Mouse (Mus musculus) ES-E14 (cell line): ENCODE data around the gene Plekhg2. TPM values are rescaled to one million over a fixed set of nuclear protein-coding genes. Genes with fewer than 3 reads are reported as not detected.
A peak's percentile ranks its signal among the peaks of the same experiment; 100 is the strongest.

Source experiments
- DNase-seq: peaks from one replicate; pipeline ENCODE4 v3.0.0-alpha.2; 2013; ENCODE audit warnings: low read depth, low spot score
- H3K27ac ChIP-seq: 2 replicates; pipeline ENCODE4 v1.5.1; 2012; ENCODE audit warnings: low read depth, mild to moderate bottlenecking, low read length, moderate library complexity, mixed read lengths; ENCODE audit not compliant: poor library complexity, insufficient read depth, severe bottlenecking
- H3K36me3 ChIP-seq: 2 replicates; pipeline ENCODE4 v1.6.1; 2012; ENCODE audit warnings: mild to moderate bottlenecking, low read length, moderate library complexity, mixed read lengths; ENCODE audit not compliant: control insufficient read depth, poor library complexity, insufficient read depth, severe bottlenecking
- H3K4me1 ChIP-seq, 2 experiments: fragments of 150-350 bp in 1 of 2; sonication (generic) in 1 of 2; 2 replicates each; pipeline ENCODE4 v1.6.1; 2012; ENCODE audit warnings: low read length in 2 of 2, mild to moderate bottlenecking in 1 of 2, mixed read lengths in 1 of 2; ENCODE audit not compliant: control insufficient read depth in 2 of 2, insufficient read depth in 2 of 2, poor library complexity in 1 of 2
- H3K4me3 ChIP-seq, 2 experiments: fragments of 150-350 bp in 1 of 2; sonication (generic) in 1 of 2; 2 replicates each; pipeline ENCODE4 v1.5.1; 2012; ENCODE audit warnings: low read length in 2 of 2, low read depth in 1 of 2, mild to moderate bottlenecking in 1 of 2, mixed read lengths in 1 of 2; ENCODE audit not compliant: insufficient read depth in 1 of 2, poor library complexity in 1 of 2, severe bottlenecking in 1 of 2
- H3K9ac ChIP-seq: 2 replicates; pipeline ENCODE4 v1.6.1; 2012; ENCODE audit warnings: low read depth, mild to moderate bottlenecking, low read length, mixed read lengths; ENCODE audit not compliant: poor library complexity, insufficient read depth, severe bottlenecking
- H3K9me3 ChIP-seq: fragments of 150-350 bp; sonication (generic); 2 replicates; pipeline ENCODE4 v1.6.1; 2012; ENCODE audit warnings: low read depth, mild to moderate bottlenecking, low read length; ENCODE audit not compliant: control insufficient read depth, insufficient read depth
- CHD2 ChIP-seq: IDR thresholded peaks from 2 replicates; pipeline ENCODE4 v1.6.1; 2014; ENCODE audit warnings: mild to moderate bottlenecking, low read depth, low read length, inconsistent platforms
- HCFC1 ChIP-seq: IDR thresholded peaks from 2 replicates; pipeline ENCODE4 v1.6.1; 2012; ENCODE audit warnings: low read length, inconsistent platforms, borderline replicate concordance; ENCODE audit not compliant: insufficient read depth
- MAFK ChIP-seq: IDR thresholded peaks from 2 replicates; pipeline ENCODE4 v1.6.1; 2014; ENCODE audit warnings: mild to moderate bottlenecking, low read depth, low read length, inconsistent platforms; ENCODE audit not compliant: insufficient read depth
- ZC3H11A ChIP-seq: IDR thresholded peaks from 2 replicates; pipeline ENCODE4 v1.6.1; 2012; ENCODE audit warnings: low read depth, mild to moderate bottlenecking, inconsistent platforms, low read length, borderline replicate concordance
- ZNF384 ChIP-seq: IDR thresholded peaks from 2 replicates; pipeline ENCODE4 v1.6.1; 2012; ENCODE audit warnings: low read depth, low read length, inconsistent platforms
- in situ Hi-C, 2 experiments: fragments of 600-800 bp; cut with MboI; formaldehyde crosslinking; loops; one replicate each; pipeline ENCODE4 v1.15.1; 2025; ENCODE audit warnings: low sequenced_read_pairs in 2 of 2, inconsistent platforms in 1 of 2; ENCODE audit not compliant: unreplicated experiment in 2 of 2
- total RNA-seq: library from RNA; depleted of rRNA; stranded (reverse); fragments of 300-350 nt; gene quantifications from 2 replicates; pipeline ENCODE4 v1.2.3, GENCODE M21; 2012

Plekhg2 gene
- total RNA-seq, 1 experiment: 15.0 TPM

- peak; percentile 93 for DNase-seq
- TF ChIP-seq ZC3H11A (no peak), HCFC1 (no peak; the same call in 1 of the 2 replicates), CHD2 (no peak), MAFK (no peak), ZNF384 (no peak)
- in situ Hi-C loops: no loop called here
Measured at GRCm38 (mm10) chr7:28350155-28350883, 22.1 kb downstream of the Plekhg2 start, which contains the start of gene Rps16. Gene Rps16 (plus strand): TSS chr7:28350652.

GRCm38 (mm10) chr7:28348601-28349000 lies 23.8 kb downstream of the Plekhg2 start:
- Histone ChIP-seq H3K9me3 (no peaks in the 10 kb centered on the region), H3K27ac (no peak overlapping the region), H3K4me3 (no peak overlapping the region), H3K4me1 (peaks cover 3 to 5% of the 10 kb centered on the region in 2 experiments; a peak in 2 of 4 replicates), H3K9ac (no peak overlapping the region), H3K36me3 (peaks cover 23% of the 10 kb centered on the region)
- DNase-seq: no peak
- in situ Hi-C loops: no loop called here
- TF ChIP-seq CHD2: no peak
- no peak for TF ChIP-seq ZC3H11A
- TF ChIP-seq MAFK: no peak
- no peak for TF ChIP-seq HCFC1
- no peak for TF ChIP-seq ZNF384

More at GRCm38 (mm10) chr7:28350155-28350883, 22.1 kb downstream of the Plekhg2 start, which contains the start of gene Rps16:
- Histone ChIP-seq H3K4me3 (peak within 1 kb of the TSS; percentile 91 to 100), H3K4me1 (peaks cover 5% of the 10 kb centered on the region in 2 experiments; a peak in 2 of 4 replicates), H3K9me3 (no peaks in the 10 kb centered on the region), H3K27ac (peak within 1 kb of the TSS; percentile 89), H3K9ac (peak within 1 kb of the TSS; percentile 100), H3K36me3 (peaks cover 34% of the 10 kb centered on the region)

- Histone ChIP-seq H3K36me3 (peaks cover 15% of the 10 kb centered on the region), H3K9me3 (no peaks in the 10 kb centered on the region), H3K27ac (no peak overlapping the region), H3K4me1 (peaks cover 3% of the 10 kb centered on the region in 2 experiments; a peak in 2 of 4 replicates), H3K9ac (no peak overlapping the region), H3K4me3 (no peak overlapping the region)
- DNase-seq: no peak
- TF ChIP-seq MAFK (no peak), HCFC1 (no peak), CHD2 (no peak), ZC3H11A (no peak), ZNF384 (no peak)
- in situ Hi-C loops: no loop called here
Measured at GRCm38 (mm10) chr7:28347746-28348145, 24.7 kb downstream of the Plekhg2 start.

- Histone ChIP-seq H3K27ac (no peak overlapping the region), H3K4me1 (peaks cover 0 to 13% of the 10 kb centered on the region in 2 experiments; a peak in 3 of 4 replicates), H3K36me3 (no peaks in the 10 kb centered on the region), H3K4me3 (no peak overlapping the region), H3K9ac (no peak overlapping the region), H3K9me3 (no peaks in the 10 kb centered on the region)
- in situ Hi-C loops: no loop called here
- no peak for TF ChIP-seq ZNF384
- no peak for DNase-seq
Measured at GRCm38 (mm10) chr7:28344637-28345036, 27.8 kb downstream of the Plekhg2 start.

GRCm38 (mm10) chr7:28341381-28341780 lies 31.0 kb downstream of the Plekhg2 start:
- Histone ChIP-seq H3K36me3 (no peaks in the 10 kb centered on the region), H3K27ac (0 out of 2 replicates have a peak overlapping the region, but pooled peaks have one; percentile 35), H3K9ac (peak overlapping the region; percentile 20; the same call in 1 of the 2 replicates), H3K4me1 (peaks cover 0 to 9% of the 10 kb centered on the region in 2 experiments; a peak in 3 of 4 replicates), H3K9me3 (no peaks in the 10 kb centered on the region), H3K4me3 (peak overlapping the region in 1 of 2 experiments; percentile 4; a peak in 1 of 4 replicates)
- DNase-seq: no peak
- TF ChIP-seq ZNF384 (no peak), ZC3H11A (no peak), CHD2 (no peak), HCFC1 (no peak), MAFK (no peak)
- in situ Hi-C loops: no loop called here
